Mouse (Mus musculus) retina, postnatal 7 days (tissue): Measurements from ENCODE around the gene Narfl.
"Not testable (repeated sequence)": the region's sequence is repeated elsewhere in the genome, so short reads cannot be mapped to it uniquely, and the experiment has no call there.

Source experiments
- DNase-seq: peaks from one replicate; pipeline ENCODE4 v3.0.0-alpha.2; 2012; ENCODE audit warnings: low read depth, low spot score

Gene Narfl

DNA sequence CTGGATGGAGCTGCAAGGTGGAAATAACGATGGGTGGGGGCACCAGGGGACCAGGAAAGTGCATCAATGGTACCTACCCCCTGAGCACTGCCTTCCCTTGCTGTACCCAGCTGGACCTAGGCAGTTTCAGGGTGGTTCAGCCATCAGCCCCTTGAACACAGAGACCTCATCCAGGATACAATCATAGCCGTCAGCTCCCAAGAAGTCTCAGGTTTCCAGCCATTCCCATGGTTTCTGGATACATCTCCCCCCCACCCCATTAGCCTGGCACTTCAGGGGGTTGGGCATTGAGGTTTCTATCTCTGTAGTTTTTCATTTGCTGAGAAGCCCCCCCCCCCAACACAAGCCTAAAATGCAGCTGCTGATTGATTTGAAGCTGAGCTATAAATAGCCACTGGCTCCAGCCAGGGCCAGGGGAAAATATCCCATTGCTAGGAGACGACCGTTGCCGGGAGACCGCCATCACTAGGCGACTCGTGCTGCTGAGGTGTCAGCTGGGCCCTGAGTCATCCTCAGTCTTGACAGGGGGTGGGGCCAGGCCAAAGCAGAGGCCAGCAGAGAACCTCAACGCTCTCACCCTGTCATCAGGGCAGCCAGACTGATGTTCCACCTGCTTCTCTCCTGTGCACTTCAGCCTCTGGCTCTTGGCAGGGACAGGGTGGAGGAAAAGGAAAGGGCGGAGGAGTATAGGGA is 29.4 kb downstream of the Narfl start:
- no peak for DNase-seq

DNA sequence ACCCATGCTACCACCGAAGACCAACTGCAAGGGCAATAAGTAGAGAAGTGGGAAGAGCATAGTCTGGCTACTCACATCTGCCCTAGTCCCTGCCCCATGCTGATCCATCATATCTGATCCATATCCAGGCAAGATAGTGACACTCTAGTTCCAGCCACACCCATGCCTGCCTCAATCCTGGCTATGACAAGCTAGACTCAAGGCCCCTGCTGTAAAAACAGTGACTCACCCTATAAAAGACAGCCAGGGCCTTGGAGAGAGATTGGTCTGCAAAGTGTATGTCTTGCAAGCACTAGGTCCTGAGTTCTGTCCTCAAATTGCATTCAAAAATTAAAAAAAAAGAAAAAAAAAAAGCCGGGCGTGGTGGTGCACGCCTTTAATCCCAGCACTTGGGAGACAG is 32.9 kb downstream of the Narfl start:
- no peak for DNase-seq

DNA sequence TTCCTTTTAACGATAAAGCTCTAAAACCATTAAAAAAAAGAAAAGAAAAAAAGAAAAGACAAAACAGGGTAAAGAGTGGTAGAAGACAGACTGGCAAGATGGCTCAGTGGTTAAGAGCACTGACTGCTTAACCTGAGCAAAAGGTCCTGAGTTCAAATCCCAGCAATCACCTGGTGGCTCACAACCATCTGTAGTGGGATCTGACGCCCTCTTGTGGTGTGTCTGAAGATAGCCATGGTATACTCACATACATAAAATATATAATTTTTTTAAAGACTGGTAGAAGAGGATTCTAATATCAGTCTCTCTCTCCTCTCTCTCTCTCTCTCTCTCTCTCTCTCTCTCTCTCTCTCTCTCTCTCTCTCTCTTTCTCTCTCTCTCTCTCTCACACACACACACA is 33.9 kb downstream of the Narfl start:
- not testable (repeated sequence) for DNase-seq

DNA sequence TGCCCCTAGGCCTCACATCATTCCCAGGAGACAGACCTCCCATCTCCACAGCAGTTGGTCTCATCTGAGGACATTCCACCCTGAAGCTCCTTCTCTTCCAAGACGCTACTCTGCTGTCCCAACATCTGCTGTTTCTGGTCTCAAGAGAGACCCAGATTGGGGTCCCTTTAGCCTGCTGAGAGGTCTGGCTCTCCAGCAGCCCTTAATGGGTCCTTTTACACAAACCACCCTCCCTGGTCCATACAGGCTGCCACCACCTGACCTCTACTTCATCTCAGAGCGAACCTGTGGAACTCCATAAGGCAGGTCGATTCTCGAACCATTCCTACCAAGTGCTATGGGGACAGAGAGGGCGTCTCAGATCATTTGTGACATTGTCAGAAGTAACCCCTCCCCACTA is 34.5 kb downstream of the Narfl start:
- no peak for DNase-seq

DNA sequence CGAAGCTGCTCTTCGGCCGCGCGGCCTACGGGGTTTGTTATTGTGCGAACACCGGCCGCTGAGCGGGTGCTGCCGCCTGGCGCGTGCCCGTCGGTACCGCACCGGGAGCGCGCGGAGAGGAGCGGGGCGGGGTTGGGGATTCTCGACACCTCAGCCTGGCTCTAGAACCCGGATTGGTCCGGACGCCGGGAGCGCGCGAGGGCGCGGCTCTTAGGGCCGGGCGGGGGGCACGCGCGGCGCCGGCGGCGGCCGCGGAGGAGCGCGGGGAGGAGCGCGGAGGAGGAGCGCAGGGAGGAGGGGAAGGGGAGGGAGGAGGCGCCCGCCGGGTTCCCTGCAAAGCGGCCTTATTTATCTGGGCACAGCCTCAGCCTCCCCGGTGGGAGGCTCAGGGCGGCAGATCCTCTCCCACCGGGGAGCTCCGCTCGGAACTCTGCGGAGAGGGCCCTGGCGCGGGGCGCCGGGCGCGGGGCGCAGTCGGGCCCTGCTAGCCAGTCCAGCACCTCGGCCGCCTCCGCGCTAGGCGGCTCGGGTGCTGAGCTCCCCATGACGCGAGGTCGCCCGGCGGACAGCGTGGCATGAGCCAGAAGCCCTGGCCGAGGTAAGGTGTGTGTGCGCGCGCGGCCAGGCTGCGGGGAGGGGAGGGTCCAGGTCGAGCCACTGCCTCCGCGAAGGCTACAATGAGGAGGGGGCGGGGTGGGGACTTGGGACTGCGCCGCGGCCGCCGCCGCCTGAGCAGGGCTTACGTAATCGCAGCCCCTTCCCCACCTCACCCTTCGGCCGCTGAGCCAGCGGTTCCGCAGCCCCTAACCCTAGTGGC is 35.4 kb downstream of the Narfl start, which contains the start of gene Fbxl16:
Gene Fbxl16, plus strand, starts transcription at position 297 of the 817 bp plus-strand sequence.
- DNase-seq: peak; percentile 89

DNA sequence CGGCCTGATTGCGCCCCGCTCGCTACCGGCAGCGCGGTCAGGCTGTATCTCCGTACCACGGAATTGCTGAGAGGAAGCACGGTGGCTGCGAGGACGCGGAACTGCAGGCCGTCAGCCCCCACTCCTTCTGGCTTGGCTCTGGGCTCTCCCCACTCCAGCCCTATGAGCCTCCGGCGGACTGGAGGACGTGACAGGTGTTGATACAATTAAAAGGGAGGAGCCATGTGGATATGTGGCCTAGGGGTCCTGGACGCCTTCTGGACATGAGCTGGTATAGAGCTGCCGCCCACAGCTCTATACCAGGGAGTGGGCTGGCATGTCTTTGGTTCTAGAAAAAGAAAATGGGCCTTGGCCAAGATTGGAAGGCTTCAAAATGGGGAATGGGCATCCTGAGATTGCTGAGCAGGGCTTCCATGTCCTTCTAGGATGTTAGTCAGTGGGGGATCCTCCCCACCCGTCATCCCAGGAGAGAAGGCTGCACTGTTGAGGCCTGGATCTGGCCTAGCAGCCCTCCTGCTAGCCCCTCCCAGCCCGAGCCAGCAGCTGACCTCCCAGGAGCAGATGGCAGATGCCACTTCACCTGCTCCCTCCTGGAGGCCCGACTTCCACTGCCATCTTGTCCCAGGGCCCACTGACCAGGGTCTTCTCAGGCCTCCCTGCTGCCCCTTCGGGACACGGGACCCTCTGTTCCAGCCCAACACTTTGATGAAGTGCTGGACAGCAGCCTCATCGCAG is 36.2 kb downstream of the Narfl start:
- no peak for DNase-seq

DNA sequence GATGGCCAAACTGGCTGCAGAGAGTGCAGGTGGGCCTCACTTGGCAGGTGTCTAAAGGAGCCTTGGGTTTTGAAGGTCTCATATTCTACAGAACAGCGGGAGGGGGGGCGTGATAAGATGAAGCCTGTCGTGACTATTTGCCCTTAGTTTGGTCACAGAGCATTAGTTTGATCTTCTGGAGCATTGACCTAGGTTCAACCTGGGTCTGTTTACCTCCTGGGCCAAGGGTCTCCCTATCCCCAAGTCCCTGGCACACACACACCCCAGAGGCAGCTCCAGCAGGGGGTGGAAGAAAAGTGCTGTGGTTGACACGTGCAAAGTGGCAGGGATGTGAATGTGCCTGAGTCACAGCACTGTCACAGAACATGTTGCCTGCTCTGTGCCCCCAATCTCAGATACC is 37.3 kb downstream of the Narfl start:
- no peak for DNase-seq

DNA sequence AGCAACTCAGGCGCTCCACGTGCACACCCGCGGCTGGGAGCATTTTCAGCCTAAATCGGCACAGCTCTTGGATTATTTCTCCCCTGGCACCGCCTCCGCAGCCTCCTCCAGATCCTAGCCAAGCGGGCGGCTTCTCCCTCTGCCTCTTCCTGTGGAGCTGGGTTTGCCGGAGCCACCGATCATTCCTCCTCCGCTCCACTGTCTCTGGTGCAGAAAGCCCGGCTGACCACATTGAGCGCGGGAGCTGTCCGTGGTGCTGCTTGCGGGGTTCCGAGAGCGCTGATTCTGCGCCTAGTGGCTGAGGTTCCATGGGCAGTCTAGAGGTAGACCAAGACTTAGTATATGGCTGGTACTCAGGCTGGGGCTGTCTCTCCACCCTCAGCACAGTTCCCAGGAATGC is 39.9 kb downstream of the Narfl start:
- no peak for DNase-seq

DNA sequence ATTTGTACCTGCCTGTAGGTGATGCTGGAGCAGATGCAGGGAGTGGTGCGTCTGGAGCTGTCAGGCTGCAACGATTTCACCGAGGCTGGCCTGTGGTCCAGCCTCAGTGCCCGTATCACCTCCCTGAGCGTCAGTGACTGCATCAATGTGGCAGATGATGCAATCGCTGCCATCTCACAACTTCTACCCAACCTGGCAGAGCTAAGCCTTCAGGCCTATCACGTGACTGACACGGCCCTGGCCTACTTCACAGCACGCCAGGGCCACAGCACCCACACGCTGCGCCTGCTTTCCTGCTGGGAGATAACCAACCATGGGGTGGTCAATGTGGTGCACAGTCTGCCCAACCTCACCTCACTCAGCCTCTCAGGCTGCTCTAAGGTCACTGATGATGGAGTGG is 44.1 kb downstream of the Narfl start:
- DNase-seq: no peak

DNA sequence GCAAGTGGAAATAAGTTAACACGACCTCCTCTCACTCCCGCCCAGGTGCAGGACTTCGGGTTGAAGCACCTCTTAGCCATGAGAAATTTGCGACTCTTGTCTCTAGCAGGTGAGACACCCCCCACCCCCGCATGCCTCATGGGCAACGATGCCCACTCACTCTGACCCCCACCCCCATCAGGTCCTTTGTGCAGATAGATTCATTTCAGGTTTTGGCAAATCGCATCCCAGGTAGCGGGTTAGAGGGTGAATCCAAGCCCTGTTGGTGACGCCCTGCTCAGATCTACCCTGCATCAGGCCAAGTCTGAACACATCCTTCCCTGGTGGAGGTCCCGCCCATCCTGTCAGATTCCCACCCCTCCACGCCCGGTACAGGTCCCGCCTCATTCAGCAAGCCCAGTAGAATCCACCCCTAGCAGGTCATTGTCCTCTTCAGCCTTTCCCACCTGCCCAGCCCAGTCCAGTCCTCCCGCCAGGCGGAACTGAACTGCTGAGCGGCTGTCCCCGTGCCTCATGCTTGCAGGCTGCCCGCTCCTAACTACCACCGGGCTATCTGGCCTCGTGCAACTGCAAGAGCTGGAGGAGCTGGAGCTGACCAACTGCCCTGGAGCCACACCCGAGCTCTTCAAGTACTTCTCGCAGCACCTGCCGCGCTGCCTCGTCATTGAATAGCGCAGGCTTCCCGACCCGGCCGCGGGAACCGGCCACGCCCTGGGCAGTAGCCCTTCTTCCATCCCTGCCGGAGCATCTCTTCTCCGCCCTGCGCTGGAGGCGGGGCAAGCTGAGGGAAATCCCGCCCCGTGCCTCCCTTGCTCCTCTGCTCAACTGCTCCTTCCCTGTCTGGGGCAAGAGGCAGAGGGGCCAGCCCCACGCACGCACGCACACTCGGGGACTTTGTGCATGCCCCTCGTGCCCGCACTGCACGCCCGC is 45.5 kb downstream of the Narfl start:
- no peak for DNase-seq

DNA sequence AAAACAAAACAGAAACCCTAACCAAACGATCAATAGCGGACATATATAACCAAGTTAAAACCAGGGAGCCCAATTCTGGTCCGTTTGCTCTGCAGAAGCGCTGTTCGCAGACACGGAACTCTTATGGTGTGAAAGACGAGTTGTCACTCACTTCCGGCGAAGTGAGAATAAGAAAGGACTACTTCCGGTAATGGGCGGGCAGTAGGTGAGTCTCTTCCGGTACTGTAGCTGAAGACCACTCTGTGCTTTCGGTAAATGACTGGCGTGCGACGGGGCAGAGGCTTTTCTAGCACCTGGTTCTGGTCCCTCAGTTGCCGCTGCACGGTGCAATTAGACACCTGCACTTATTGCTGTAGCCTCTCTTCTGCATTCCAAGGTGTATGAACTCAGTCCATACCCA is 49.9 kb downstream of the Narfl start, which contains the start of gene Wdr24:
Gene Wdr24, plus strand, starts transcription at position 176 of the 400 bp plus-strand sequence.
- peak; percentile 80 for DNase-seq

DNA sequence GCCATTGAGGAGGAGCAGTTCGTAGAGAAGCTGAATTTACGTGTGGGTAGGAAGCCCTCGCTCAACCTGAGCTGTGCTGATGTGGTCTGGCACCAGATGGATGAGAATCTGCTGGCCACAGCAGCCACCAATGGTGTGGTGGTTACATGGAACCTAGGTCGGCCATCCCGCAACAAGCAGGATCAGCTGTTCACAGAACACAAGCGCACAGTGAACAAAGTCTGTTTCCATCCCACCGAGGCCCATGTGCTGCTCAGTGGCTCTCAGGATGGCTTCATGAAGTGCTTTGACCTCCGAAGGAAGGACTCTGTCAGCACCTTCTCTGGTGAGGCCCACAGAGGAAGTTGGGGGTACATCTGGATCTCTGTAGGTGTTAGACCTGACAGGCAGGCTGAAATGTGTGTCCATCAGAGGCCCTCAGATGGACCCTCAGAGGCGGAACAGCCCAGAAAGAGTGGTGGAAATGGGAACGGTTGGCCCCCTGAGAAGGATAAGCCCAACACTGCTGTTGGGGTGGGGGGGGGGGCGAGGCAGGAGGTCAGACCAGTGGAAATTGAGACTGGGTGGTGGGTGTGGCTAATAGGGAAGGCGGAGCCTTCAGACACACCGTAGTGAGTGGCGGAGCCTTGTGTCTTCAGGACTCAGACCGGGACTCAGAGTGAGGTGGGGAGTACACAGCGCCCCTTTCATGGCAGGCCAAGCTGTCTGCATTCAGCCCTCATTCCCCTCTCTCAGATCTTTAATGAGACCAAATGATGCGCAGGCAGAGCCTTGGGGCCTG is 51.0 kb downstream of the Narfl start:
- DNase-seq: no peak

DNA sequence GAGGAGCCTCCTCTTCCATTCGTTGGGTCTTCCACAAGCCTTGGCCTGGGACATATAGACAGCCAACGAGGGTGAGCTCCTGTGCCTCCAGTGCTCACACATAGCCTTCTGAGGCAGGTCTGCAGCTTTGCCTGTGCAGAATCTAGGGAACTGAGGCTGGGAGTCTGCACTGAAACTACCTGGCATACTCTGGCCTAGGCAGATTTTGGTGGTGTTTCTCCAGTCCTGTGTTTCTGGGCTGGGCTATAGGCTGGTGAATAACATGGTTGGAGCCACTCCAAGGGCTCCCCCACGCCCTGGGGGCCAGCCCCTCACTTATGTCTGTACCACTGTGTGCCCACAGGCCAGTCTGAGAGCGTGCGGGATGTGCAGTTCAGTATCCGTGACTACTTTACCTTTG is 51.7 kb downstream of the Narfl start:
- no peak for DNase-seq

DNA sequence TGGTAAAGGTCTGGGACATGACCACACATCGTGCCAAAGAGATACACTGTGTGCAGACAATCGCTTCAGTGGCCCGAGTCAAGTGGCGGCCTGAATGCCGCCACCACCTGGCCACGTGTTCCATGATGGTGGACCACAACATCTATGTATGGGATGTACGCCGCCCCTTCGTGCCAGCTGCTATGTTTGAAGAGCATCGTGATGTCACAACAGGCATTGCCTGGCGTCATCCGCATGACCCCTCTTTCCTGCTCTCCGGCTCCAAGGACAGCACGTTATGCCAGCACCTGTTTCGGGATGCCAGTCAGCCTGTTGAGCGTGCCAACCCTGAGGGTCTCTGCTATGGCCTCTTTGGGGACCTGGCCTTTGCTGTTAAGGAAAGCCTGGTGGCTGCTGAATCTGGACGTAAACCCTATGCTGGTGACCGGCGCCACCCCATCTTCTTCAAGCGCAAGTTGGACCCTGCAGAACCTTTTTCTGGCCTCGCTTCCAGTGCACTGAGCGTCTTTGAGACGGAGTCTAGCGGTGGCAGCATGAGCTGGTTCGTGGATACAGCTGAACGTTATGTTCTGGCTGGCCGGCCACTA is 52.5 kb downstream of the Narfl start:
- DNase-seq: no peak

DNA sequence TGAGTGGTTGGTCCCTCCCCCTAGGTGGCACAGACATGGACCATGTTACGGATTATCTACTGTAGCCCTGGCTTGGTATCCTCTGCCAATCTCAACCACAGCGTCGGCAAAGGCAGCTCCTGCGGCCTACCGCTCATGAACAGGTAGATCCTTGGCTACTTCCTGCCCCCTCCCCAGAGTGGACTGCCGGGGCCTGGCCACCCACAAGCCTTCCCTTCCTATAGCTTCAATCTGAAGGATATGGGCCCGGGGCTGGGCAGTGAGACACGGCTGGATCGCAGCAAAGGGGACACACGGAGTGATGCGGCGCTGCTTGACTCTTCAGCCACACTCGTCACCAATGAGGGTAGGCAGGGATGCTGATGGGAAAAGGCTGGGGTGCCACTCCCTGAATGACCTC is 53.4 kb downstream of the Narfl start:
- no peak for DNase-seq

DNA sequence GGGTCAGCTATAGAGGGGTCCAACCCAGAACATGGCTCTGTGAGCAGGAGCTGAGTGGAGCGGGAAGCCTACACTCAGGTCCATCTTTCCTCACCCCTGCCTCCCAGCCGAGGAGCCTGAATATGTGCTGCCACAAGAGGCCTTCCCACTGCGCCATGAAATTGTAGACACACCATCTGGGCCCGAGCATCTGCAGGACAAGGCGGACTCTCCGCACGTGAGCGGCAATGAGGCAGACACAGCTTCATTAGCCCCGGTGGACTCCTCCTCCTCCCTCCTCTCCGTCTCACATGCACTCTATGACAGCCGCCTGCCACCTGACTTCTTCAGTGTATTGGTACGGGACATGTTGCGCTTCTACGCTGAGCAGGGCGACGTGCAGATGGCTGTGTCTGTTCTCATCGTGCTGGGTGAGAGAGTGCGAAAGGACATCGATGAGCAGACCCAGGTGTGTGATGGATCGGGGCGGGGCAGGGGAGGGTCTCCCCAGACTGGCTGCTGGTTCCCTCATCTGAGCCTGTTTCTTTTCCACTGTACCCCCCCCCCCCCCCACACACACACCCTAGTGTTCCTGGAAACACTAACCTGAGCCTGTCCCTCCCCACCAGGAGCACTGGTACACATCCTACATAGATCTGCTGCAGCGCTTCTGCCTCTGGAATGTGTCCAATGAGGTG is 54.1 kb downstream of the Narfl start:
- DNase-seq: no peak

DNA sequence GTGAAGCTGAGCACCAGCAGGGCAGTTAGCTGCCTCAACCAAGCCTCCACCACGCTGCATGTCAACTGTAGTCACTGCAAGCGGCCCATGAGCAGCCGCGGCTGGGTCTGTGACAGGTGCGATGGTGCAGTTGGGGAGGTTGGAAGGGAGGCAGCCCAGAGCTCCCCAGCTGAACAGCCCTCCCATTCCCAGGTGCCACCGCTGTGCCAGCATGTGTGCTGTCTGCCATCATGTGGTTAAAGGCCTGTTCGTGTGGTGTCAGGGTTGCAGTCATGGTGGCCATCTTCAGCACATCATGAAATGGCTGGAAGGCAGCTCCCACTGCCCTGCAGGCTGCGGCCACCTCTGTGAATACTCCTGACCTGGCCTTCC is 54.6 kb downstream of the Narfl start:
- DNase-seq: no peak

DNA sequence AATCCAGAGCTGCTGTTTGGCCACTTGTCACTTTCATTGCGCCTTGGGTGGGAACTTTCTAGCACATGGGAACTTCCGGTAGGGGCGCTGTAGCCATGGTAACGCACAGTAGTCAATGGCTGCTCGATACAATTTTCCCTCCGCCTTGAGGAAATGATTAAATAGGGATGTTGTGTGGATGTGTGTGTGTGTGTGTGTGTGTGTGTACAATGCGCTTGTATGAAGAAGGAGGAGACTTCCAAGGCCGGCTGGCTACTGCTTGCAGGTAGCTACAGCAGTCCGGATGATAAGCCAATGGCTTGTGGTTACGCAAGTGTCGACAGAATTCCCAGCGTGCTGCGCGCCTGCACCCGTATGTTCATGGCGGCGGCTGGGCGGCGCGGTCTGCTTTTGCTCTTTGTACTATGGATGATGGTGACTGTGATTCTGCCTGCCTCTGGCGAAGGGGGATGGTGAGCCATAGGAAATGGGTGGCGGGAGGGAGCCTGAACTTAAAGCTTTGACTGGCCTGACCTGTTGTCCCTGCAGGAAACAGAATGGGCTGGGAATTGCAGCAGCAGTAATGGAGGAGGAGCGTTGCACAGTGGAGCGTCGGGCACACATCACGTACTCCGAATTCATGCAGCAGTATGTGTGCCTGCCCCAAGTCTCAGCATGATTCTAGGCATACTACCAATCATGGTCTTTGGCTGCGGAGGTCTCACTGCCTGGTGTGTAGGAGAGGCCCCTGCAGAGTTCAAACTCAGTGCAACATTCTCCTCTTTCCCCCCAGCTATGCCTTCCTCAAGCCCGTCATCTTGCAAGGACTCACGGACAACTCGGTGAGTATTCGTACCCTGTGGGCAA is 55.4 kb downstream of the Narfl start, which contains the start of gene Jmjd8:
Gene Jmjd8, plus strand, starts transcription at position 156 of the 846 bp plus-strand sequence.
- peak; percentile 67 for DNase-seq
